Mouse (Mus musculus): ENCODE measurements around the gene Pkdrej. TPM values are rescaled to one million over a fixed set of nuclear protein-coding genes. Genes with fewer than 3 reads are reported as not detected.
"Not testable (repeated sequence)": the region's sequence is repeated elsewhere in the genome, so short reads cannot be mapped to it uniquely, and the experiment has no call there.

The Pkdrej gene
- not detected in 2 replicates for total RNA-seq (2017)

GRCm38 (mm10) chr15:85821203-85822010, at the start of gene Pkdrej:
TSS of gene Pkdrej (minus strand) at chr15:85821734.
- ATAC-seq (ENCODE audit: extremely low read depth, insufficient number of reproducible peaks, low FRiP score, poor library complexity, severe bottlenecking), result no peak

- ATAC-seq (ENCODE audit: extremely low read depth, insufficient number of reproducible peaks, low FRiP score, poor library complexity, severe bottlenecking), result peak; percentile 72
These were observed 46.2 kb upstream of the Pkdrej start for GRCm38 (mm10) chr15:85867696-85868095.

DNA sequence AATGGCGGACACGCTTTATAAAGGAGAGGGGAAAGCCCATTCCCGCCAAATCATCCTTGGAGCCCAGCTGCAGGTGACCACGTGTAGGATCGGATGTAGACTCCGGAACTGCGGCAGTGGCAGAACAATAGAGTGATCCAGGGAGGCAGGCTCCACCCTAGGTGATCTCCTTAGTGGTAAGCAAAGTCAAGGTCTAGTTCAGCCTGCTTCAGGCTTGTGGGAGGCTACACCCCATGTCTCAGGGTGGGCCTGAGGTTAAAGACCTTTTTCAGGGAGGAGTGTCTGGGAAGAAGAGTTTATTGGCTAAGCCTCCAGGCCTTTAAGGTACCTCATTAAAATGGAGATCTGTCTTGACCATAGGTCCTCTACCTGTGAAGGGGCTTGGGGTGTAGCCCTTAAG, 44.4 kb upstream of the Pkdrej start:
- ATAC-seq (ENCODE audit: extremely low read depth, insufficient number of reproducible peaks, low FRiP score, poor library complexity, severe bottlenecking), result not testable (repeated sequence)

GRCm38 (mm10) chr15:85859490-85860031, 38.0 kb upstream of the Pkdrej start, which contains the start of gene Gtse1:
TSS of gene Gtse1 (plus strand) at chr15:85859745.
- ATAC-seq (ENCODE audit: extremely low read depth, insufficient number of reproducible peaks, low FRiP score, poor library complexity, severe bottlenecking), result peak; percentile 97

DNA sequence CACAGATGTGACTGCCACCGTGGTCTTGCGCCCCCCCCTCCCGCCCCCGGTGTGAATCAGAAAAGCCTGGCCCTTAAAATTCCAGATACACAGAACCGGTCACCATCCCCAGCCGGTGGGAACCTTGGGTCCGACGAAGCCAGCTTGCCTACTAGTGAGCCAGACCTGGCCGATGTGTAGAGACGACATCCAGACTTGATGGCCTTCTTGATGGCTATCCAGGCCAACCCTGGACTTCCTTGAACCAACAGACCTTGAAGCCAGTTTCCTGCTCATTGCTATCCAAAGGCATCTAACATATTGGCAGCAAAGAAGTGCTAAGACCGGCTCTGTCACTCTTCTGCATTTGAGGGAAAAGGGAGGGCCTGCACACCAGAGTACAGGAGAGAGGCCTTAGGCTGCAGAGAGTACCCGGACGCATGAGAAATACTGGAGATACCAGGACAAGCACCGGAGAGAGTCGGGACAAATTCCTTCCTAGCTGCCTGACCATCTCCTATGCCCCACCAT, 37.5 kb upstream of the Pkdrej start:
- ATAC-seq (ENCODE audit: extremely low read depth, insufficient number of reproducible peaks, low FRiP score, poor library complexity, severe bottlenecking), result no peak

DNA sequence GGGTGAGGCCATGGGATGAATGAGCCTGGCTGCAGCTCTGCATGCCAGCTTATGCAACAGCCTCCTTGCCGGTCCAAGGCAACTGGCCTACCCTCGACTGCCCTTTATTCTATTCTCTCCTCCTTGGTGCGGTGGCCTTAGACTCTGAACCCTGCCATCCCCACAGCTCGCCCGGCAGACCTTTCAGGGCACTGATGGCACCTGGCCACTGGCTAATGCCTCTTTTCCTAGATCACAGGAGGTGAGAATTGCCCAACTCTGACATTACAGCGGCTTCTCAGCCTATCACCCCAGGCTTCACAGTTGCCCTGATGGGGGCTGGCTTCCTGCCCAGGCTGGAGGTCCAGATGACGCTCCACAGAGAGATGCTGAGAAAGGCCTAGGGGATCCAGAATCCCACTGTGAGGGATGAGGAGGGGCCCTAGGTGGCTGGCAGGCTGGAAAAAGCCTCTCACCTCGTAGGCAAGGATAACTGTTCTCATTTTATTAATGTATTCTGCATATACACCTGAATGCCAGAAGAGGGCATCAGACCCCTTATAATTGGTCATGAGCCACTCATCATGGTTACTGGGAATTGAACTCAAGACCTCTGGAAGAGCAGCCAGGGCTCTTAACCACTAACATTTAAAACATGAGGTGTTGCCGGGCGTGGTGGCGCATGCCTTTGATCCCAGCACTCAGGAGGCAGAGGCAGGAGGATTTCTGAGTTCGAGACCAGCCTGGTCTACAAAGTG, 30.3 kb upstream of the Pkdrej start:
- no peak for ATAC-seq (ENCODE audit: extremely low read depth, insufficient number of reproducible peaks, low FRiP score, poor library complexity, severe bottlenecking)

DNA sequence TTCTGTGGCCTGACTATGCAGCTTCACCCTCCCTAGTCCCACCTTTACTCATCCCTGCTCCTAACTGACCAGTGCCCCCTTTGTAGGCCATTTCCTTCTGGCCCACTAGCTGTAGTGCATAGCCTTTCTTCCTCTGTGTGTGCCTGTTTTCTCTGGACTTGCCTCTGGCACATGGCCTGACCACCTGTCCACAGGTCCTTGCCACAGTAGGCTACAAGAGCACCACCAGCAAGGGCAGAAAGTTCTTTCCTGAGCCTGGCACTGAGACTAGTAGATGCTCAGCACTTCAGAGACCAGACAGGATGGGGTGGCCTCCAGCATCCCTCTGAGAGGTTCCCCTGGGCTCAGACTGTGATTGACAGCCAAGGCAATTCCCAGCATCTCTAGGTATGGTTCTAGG, 23.5 kb upstream of the Pkdrej start:
- ATAC-seq (ENCODE audit: extremely low read depth, insufficient number of reproducible peaks, low FRiP score, poor library complexity, severe bottlenecking), result no peak

- ATAC-seq (ENCODE audit: extremely low read depth, insufficient number of reproducible peaks, low FRiP score, poor library complexity, severe bottlenecking), result no peak
These were observed 20.3 kb upstream of the Pkdrej start for GRCm38 (mm10) chr15:85841796-85842360.

- peak; percentile 23; the same call in 1 of the 2 replicates for ATAC-seq (ENCODE audit: extremely low read depth, insufficient number of reproducible peaks, low FRiP score, poor library complexity, severe bottlenecking)
These were observed 19.4 kb upstream of the Pkdrej start for GRCm38 (mm10) chr15:85840983-85841382.

GRCm38 (mm10) chr15:85836887-85837286, 15.4 kb upstream of the Pkdrej start:
- ATAC-seq (ENCODE audit: extremely low read depth, insufficient number of reproducible peaks, low FRiP score, poor library complexity, severe bottlenecking), result no peak

GRCm38 (mm10) chr15:85835335-85835734, 13.8 kb upstream of the Pkdrej start:
- ATAC-seq (ENCODE audit: extremely low read depth, insufficient number of reproducible peaks, low FRiP score, poor library complexity, severe bottlenecking), result no peak

DNA sequence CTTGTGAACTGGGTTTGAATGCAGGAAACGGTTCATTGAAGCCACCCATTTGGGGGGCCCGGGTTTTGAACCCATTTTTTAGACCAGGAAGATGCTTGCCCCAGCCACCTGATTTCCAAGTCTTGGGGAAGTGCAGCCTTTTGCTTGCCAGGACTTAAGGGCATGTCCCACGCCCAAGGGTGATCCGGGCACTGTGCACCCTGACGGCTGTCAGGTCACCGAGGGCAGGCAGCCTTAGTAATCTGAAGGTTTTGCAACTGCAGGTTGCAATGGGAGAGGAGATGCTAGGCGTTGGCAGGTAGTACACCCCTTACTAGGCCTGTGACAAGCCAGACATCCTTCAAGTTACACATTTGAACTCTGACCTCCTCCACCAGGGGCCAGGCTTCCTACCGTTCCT, 11.1 kb upstream of the Pkdrej start:
- no peak for ATAC-seq (ENCODE audit: extremely low read depth, insufficient number of reproducible peaks, low FRiP score, poor library complexity, severe bottlenecking)

- ATAC-seq (ENCODE audit: extremely low read depth, insufficient number of reproducible peaks, low FRiP score, poor library complexity, severe bottlenecking), result peak; percentile 85
These were observed 10.5 kb upstream of the Pkdrej start, which contains the start of gene Ttc38 for GRCm38 (mm10) chr15:85831954-85832590. TSS of gene Ttc38 (plus strand) at chr15:85832306.

GRCm38 (mm10) chr15:85829470-85829869, 7.9 kb upstream of the Pkdrej start:
- ATAC-seq (ENCODE audit: extremely low read depth, insufficient number of reproducible peaks, low FRiP score, poor library complexity, severe bottlenecking), result no peak

- ATAC-seq (ENCODE audit: extremely low read depth, insufficient number of reproducible peaks, low FRiP score, poor library complexity, severe bottlenecking), result no peak
These were observed 6.5 kb upstream of the Pkdrej start for GRCm38 (mm10) chr15:85828071-85828470.

- no peak for ATAC-seq (ENCODE audit: extremely low read depth, insufficient number of reproducible peaks, low FRiP score, poor library complexity, severe bottlenecking)
These were observed 5.1 kb upstream of the Pkdrej start for GRCm38 (mm10) chr15:85826676-85827075.

GRCm38 (mm10) chr15:85822011-85822359, 451 bp upstream of the Pkdrej start:
- no peak for ATAC-seq (ENCODE audit: extremely low read depth, insufficient number of reproducible peaks, low FRiP score, poor library complexity, severe bottlenecking)

DNA sequence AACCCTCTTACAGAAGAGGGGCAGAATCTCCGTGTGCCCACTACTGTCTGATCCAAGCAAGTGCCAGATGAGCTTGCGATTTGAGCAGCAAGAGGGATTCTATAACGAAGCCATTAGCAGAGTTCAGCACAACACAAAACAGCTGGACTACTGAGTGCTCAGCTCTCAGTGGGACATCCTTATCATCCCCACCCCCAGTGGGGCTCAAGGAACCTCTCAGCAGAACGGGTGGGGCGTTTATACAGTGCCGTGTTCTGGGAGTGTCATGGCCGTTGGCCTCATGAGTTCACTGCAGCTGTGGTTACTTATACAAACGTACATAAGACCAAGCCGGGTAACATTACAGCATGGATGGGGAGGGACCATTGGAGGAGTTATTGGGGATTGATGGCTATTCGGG, 8.1 kb downstream of the Pkdrej start:
- ATAC-seq (ENCODE audit: extremely low read depth, insufficient number of reproducible peaks, low FRiP score, poor library complexity, severe bottlenecking), result no peak
